Mouse (Mus musculus) MEL (cell line): Measurements from ENCODE around the gene Kdm1a. TPM values are rescaled to one million over a fixed set of nuclear protein-coding genes. Genes with fewer than 3 reads are reported as not detected.

Experiments used
- DNase-seq: peaks from one replicate; pipeline ENCODE4 v3.0.0; 2011; ENCODE audit warnings: low read depth, low spot score
- H3K27ac ChIP-seq: 2 replicates; pipeline ENCODE4 v1.5.1; 2012; ENCODE audit warnings: low read depth, mild to moderate bottlenecking, control low read depth, low read length, moderate library complexity; ENCODE audit not compliant: control insufficient read depth
- H3K27me3 ChIP-seq, 2 experiments: fragments of 150-350 bp in 1 of 2; sonication (generic) in 1 of 2; 2 replicates each; pipeline ENCODE4 v1.6.1; 2012; ENCODE audit warnings: low read length in 2 of 2, mild to moderate bottlenecking in 2 of 2, improper control_type of control experiment in 1 of 2, moderate library complexity in 1 of 2; ENCODE audit not compliant: insufficient read depth in 2 of 2, control insufficient read depth in 1 of 2
- H3K36me3 ChIP-seq, 2 experiments: 2 replicates each; pipeline ENCODE4 v1.6.1; 2012 to 2014; ENCODE audit warnings: low read length in 2 of 2, improper control_type of control experiment in 1 of 2, inconsistent platforms in 1 of 2, mild to moderate bottlenecking in 1 of 2; ENCODE audit not compliant: insufficient read depth in 2 of 2, control insufficient read depth in 1 of 2
- H3K4me1 ChIP-seq, 2 experiments: fragments of 150-350 bp in 1 of 2; sonication (generic) in 1 of 2; 2 replicates each; pipeline ENCODE4 v1.6.1; 2012; ENCODE audit warnings: low read length in 2 of 2, improper control_type of control experiment in 1 of 2, mild to moderate bottlenecking in 1 of 2; ENCODE audit not compliant: insufficient read depth in 2 of 2, control insufficient read depth in 1 of 2
- H3K4me3 ChIP-seq, 2 experiments: fragments of 150-350 bp in 1 of 2; sonication (generic) in 1 of 2; 2 replicates each; pipeline ENCODE4 v1.5.1; 2012; ENCODE audit warnings: low read depth in 2 of 2, low read length in 2 of 2, mild to moderate bottlenecking in 2 of 2, moderate library complexity in 2 of 2, control low read depth in 1 of 2, improper control_type of control experiment in 1 of 2; ENCODE audit not compliant: control insufficient read depth in 1 of 2, insufficient read depth in 1 of 2
- H3K79me2 ChIP-seq: 2 replicates; pipeline ENCODE4 v1.6.1; 2012; ENCODE audit warnings: mild to moderate bottlenecking, low read length, moderate library complexity; ENCODE audit not compliant: control insufficient read depth, poor library complexity, insufficient read depth
- H3K9ac ChIP-seq: 2 replicates; pipeline ENCODE4 v1.6.1; 2012; ENCODE audit warnings: low read depth, mild to moderate bottlenecking, control low read depth, low read length, moderate library complexity; ENCODE audit not compliant: control insufficient read depth, poor library complexity, severe bottlenecking
- H3K9me3 ChIP-seq: fragments of 150-350 bp; sonication (generic); replicated peaks from 2 replicates; pipeline ENCODE4 v1.6.1; 2012; ENCODE audit warnings: mild to moderate bottlenecking, low read length, improper control_type of control experiment, moderate library complexity; ENCODE audit not compliant: insufficient read depth
- BHLHE40 ChIP-seq: IDR thresholded peaks from 2 replicates; pipeline ENCODE4 v1.6.1; 2012; ENCODE audit warnings: low read depth, mild to moderate bottlenecking, inconsistent platforms, low read length, improper control_type of control experiment, borderline replicate concordance
- CHD1 ChIP-seq: IDR thresholded peaks from 2 replicates; pipeline ENCODE4 v1.6.1; 2012; ENCODE audit warnings: low read depth, mild to moderate bottlenecking, inconsistent platforms, low read length, improper control_type of control experiment
- CHD2 ChIP-seq: IDR thresholded peaks from 2 replicates; pipeline ENCODE4 v1.6.1; 2011; ENCODE audit warnings: low read length, improper control_type of control experiment
- CTCF ChIP-seq, 3 experiments: IDR thresholded peaks in 2 of 3; conservative IDR thresholded peaks in 1 of 3; 2 replicates each; pipeline ENCODE4 v1.5.1; 2011 to 2012; ENCODE audit warnings: low read length in 3 of 3, low read depth in 2 of 3, mild to moderate bottlenecking in 2 of 3, improper control_type of control experiment in 1 of 3, inconsistent platforms in 1 of 3, mixed read lengths in 1 of 3, moderate library complexity in 1 of 3; ENCODE audit not compliant: control insufficient read depth in 1 of 3, insufficient read depth in 1 of 3, poor library complexity in 1 of 3, severe bottlenecking in 1 of 3
- E2F4 ChIP-seq: IDR thresholded peaks from 2 replicates; pipeline ENCODE4 v1.6.1; 2011; ENCODE audit warnings: low read depth, low read length, improper control_type of control experiment, borderline replicate concordance
- ELF1 ChIP-seq: IDR thresholded peaks from 2 replicates; pipeline ENCODE4 v1.6.1; 2014; ENCODE audit warnings: low read depth, mild to moderate bottlenecking, inconsistent platforms, low read length, improper control_type of control experiment, moderate library complexity
- EP300 ChIP-seq, 2 experiments: IDR thresholded peaks; 2 replicates each; pipeline ENCODE4 v1.6.1; 2011; ENCODE audit warnings: improper control_type of control experiment in 2 of 2, low read length in 2 of 2, low read depth in 1 of 2, mild to moderate bottlenecking in 1 of 2
- ETS1 ChIP-seq: IDR thresholded peaks from 2 replicates; pipeline ENCODE4 v1.6.1; 2012; ENCODE audit warnings: low read depth, mild to moderate bottlenecking, inconsistent platforms, low read length, improper control_type of control experiment, moderate library complexity
- GABPA ChIP-seq: IDR thresholded peaks from 2 replicates; pipeline ENCODE4 v1.6.1; 2012; ENCODE audit warnings: low read depth, mild to moderate bottlenecking, inconsistent platforms, low read length, improper control_type of control experiment, moderate library complexity
- GATA1 ChIP-seq: IDR thresholded peaks from 2 replicates; pipeline ENCODE4 v1.6.1; 2011; ENCODE audit warnings: low read depth, low read length, improper control_type of control experiment
- MAFK ChIP-seq: IDR thresholded peaks from 2 replicates; pipeline ENCODE4 v1.6.1; 2011; ENCODE audit warnings: low read depth, mild to moderate bottlenecking, low read length, improper control_type of control experiment, borderline replicate concordance
- MAZ ChIP-seq: IDR thresholded peaks from 2 replicates; pipeline ENCODE4 v1.6.1; 2012; ENCODE audit warnings: low read depth, mild to moderate bottlenecking, inconsistent platforms, low read length, improper control_type of control experiment
- MXI1 ChIP-seq: IDR thresholded peaks from 2 replicates; pipeline ENCODE4 v1.6.1; 2011; ENCODE audit warnings: mild to moderate bottlenecking, low read depth, low read length, improper control_type of control experiment
- MYB ChIP-seq: IDR thresholded peaks from 2 replicates; pipeline ENCODE4 v1.6.1; 2011; ENCODE audit warnings: mild to moderate bottlenecking, low read depth, low read length, improper control_type of control experiment
- NELFE ChIP-seq: IDR thresholded peaks from 2 replicates; pipeline ENCODE4 v1.6.1; 2011; ENCODE audit warnings: low read depth, low read length, improper control_type of control experiment
- NRF1 ChIP-seq: IDR thresholded peaks from 2 replicates; pipeline ENCODE4 v1.6.1; 2014; ENCODE audit warnings: low read depth, mild to moderate bottlenecking, inconsistent platforms, low read length, improper control_type of control experiment, moderate library complexity; ENCODE audit not compliant: poor library complexity, insufficient read depth, severe bottlenecking
- POLR2AphosphoS2 ChIP-seq: IDR thresholded peaks from 2 replicates; pipeline ENCODE4 v1.6.1; 2011; ENCODE audit warnings: low read length, improper control_type of control experiment
- POLR2AphosphoS5 ChIP-seq: IDR thresholded peaks from 2 replicates; pipeline ENCODE4 v1.6.1; 2012; ENCODE audit warnings: low read depth, borderline replicate concordance, mild to moderate bottlenecking, inconsistent platforms, low read length, moderate library complexity, mixed read lengths
- RAD21 ChIP-seq: IDR thresholded peaks from 2 replicates; pipeline ENCODE4 v1.6.1; 2011; ENCODE audit warnings: mild to moderate bottlenecking, low read depth, low read length, improper control_type of control experiment
- SIN3A ChIP-seq: IDR thresholded peaks from 2 replicates; pipeline ENCODE4 v1.6.1; 2012; ENCODE audit warnings: low read length, improper control_type of control experiment, inconsistent platforms
- TCF12 ChIP-seq: IDR thresholded peaks from 2 replicates; pipeline ENCODE4 v1.6.1; 2014; ENCODE audit warnings: low read depth, mild to moderate bottlenecking, inconsistent platforms, low read length, improper control_type of control experiment, moderate library complexity
- USF2 ChIP-seq, 2 experiments: IDR thresholded peaks; 2 replicates each; pipeline ENCODE4 v1.6.1; 2011 to 2012; ENCODE audit warnings: improper control_type of control experiment in 2 of 2, low read length in 2 of 2, borderline replicate concordance in 1 of 2, inconsistent platforms in 1 of 2, low read depth in 1 of 2, mild to moderate bottlenecking in 1 of 2; ENCODE audit not compliant: insufficient read depth in 1 of 2
- ZKSCAN1 ChIP-seq: IDR thresholded peaks from 2 replicates; pipeline ENCODE4 v1.6.1; 2012; ENCODE audit warnings: low read depth, mild to moderate bottlenecking, inconsistent platforms, low read length, improper control_type of control experiment, moderate library complexity
- polyA plus RNA-seq, 2 experiments: library from polyadenylated mRNA; stranded (reverse) in 1 of 2; unstranded in 1 of 2; fragments of >175 nt in 1 of 2; fragments of >200 nt in 1 of 2; gene quantifications; 2 replicates each; pipeline versions ENCODE4 v1.2.1 to v1.2.4; 2012; ENCODE audit warnings: low replicate concordance in 2 of 2, low read depth in 1 of 2; ENCODE audit not compliant: insufficient read length in 2 of 2, insufficient read depth in 1 of 2, missing spikeins in 1 of 2
- total RNA-seq: library from RNA; depleted of rRNA; stranded (reverse); fragments of 300-350 nt; gene quantifications from 2 replicates; pipeline ENCODE4 v1.2.3, GENCODE M21; 2012

Kdm1a gene
- total and polyA plus RNA-seq, 3 experiments = 60.7 to 90.1 TPM; not detected in 1

DNA sequence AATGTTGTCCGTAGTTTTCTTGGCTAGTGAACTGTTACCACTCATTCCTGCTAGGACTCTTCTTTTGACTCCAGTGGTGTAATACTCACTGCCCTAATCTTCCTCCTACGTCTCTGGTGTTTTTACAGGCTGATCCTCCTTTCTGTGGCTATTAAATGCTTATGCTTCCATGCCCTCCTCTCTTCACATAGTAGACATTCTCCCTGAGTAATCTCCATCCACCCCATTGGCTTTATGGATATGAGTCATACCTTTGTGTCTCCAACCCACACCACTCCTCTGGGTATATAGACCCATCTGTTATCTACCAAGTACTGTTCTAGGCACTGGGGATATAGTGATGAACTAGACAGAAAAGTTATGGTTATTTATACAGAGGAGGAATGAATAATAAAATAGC is 84.4 kb downstream of the Kdm1a start:
- Histone ChIP-seq H3K9me3 (no peaks in the 10 kb centered on the region), H3K36me3 (peaks cover 0 to 29% of the 10 kb centered on the region in 2 experiments; a peak in 2 of 4 replicates), H3K9ac (no peak overlapping the region), H3K4me1 (peaks cover 6 to 15% of the 10 kb centered on the region in 2 experiments), H3K4me3 (no peak overlapping the region), H3K27ac (no peak overlapping the region), H3K79me2 (peaks cover 3% of the 10 kb centered on the region; the same call in 1 of the 2 replicates), H3K27me3 (no peaks in the 10 kb centered on the region)
- no peak for TF ChIP-seq BHLHE40
- no peak for TF ChIP-seq NRF1
- no peak for TF ChIP-seq NELFE
- no peak for TF ChIP-seq POLR2AphosphoS5
- no peak for TF ChIP-seq RAD21
- no peak for TF ChIP-seq USF2 (IDR thresholded peaks at IDR 0.05; ENCODE audit: borderline replicate concordance in 1 of 2, insufficient read depth in 1 of 2, low read depth in 1 of 2, low read length in 2 of 2)
- no peak for TF ChIP-seq CHD1
- no peak for TF ChIP-seq GABPA
- TF ChIP-seq CHD2 = no peak
- TF ChIP-seq SIN3A = no peak
- TF ChIP-seq ZKSCAN1 = no peak
- TF ChIP-seq ELF1 = no peak
- TF ChIP-seq MXI1 = no peak
- TF ChIP-seq E2F4 = no peak
- no peak for TF ChIP-seq GATA1
- no peak for TF ChIP-seq TCF12
- TF ChIP-seq MAZ = no peak
- no peak for TF ChIP-seq ETS1
- TF ChIP-seq POLR2AphosphoS2 = no peak
- peak; percentile 60 for DNase-seq

DNA sequence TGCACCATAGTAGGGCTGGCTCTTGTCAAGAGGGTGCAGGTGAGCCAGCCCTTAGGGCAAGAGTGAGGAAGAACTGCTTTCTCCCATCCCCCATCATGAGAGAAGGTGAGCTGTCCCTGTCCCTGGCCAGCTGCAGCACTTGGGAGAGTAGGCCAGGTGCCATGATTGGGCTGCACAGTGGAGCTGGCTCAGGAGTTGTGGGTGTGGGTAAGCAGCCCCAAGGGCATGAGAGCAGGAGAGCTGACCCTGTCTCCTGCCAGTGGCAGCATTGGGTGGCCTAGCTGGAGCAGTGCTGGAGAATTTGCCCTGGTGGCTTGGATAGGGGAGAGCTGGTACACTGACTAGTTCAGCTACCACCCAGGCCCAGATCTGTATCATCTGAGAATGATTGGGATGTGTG is 89.6 kb downstream of the Kdm1a start:
- Histone ChIP-seq H3K4me1 (peaks cover 0 to 3% of the 10 kb centered on the region in 2 experiments; a peak in 1 of 4 replicates), H3K36me3 (peaks cover 0 to 2% of the 10 kb centered on the region in 2 experiments; a peak in 2 of 4 replicates), H3K27ac (no peak overlapping the region), H3K9me3 (no peaks in the 10 kb centered on the region), H3K79me2 (peaks cover 3% of the 10 kb centered on the region; the same call in 1 of the 2 replicates), H3K9ac (no peak overlapping the region), H3K27me3 (no peaks in the 10 kb centered on the region), H3K4me3 (no peak overlapping the region)
- DNase-seq = no peak
- TF ChIP-seq ELF1 (no peak), EP300 (IDR thresholded peaks at IDR 0.05; ENCODE audit: low read depth in 1 of 2, low read length in 2 of 2) (no peak), CTCF (IDR thresholded peaks at IDR 0.05 in 2 of 3, conservative IDR thresholded peaks at IDR 0.05 in 1 of 3; ENCODE audit: control insufficient read depth in 1 of 3, insufficient read depth in 1 of 3, low read depth in 2 of 3, low read length in 3 of 3, poor library complexity in 1 of 3, severe bottlenecking in 1 of 3) (no peak), MAFK (no peak), E2F4 (no peak), SIN3A (no peak), MYB (no peak)
